Mouse (Mus musculus) heart, postnatal 0 days (tissue): ENCODE measurements around the gene Gnpnat1. TPM values are rescaled to one million over a fixed set of nuclear protein-coding genes. Genes with fewer than 3 reads are reported as not detected.

ENCODE experiments used
- ATAC-seq: fragments of 200-750 bp; cut with Nextera tagmentation; 2 replicates; pipeline ENCODE4 v1.8.0; 2017; ENCODE audit warnings: low read depth, moderate number of reproducible peaks, moderate library complexity; ENCODE audit not compliant: insufficient read depth
- DNase-seq: peaks from one replicate; pipeline ENCODE4 v3.0.0-alpha.2; 2016; ENCODE audit warnings: low spot score
- H3K27ac ChIP-seq: fragments of 300-500 bp; sonication (generic); 2 replicates; pipeline ENCODE4 v1.5.1; 2014; ENCODE audit warnings: low read depth, mild to moderate bottlenecking
- H3K27me3 ChIP-seq: fragments of 300-500 bp; sonication (generic); 2 replicates; pipeline ENCODE4 v1.6.1; 2014; ENCODE audit warnings: low read length, mixed read lengths; ENCODE audit not compliant: control insufficient read depth, insufficient read depth
- H3K36me3 ChIP-seq: fragments of 300-500 bp; sonication (generic); replicated peaks from 2 replicates; pipeline ENCODE4 v1.6.1; 2014; ENCODE audit warnings: low read length, mixed read lengths; ENCODE audit not compliant: control insufficient read depth, insufficient read depth
- H3K4me1 ChIP-seq: fragments of 300-500 bp; sonication (generic); 2 replicates; pipeline ENCODE4 v1.6.1; 2014; ENCODE audit warnings: antibody characterized with exemption; ENCODE audit not compliant: control insufficient read depth, insufficient read depth
- H3K4me2 ChIP-seq: fragments of 300-500 bp; sonication (generic); 2 replicates; pipeline ENCODE4 v1.6.1; 2014; ENCODE audit warnings: low read depth, mild to moderate bottlenecking, low read length, moderate library complexity
- H3K4me3 ChIP-seq: fragments of 300-500 bp; sonication (generic); 2 replicates; pipeline ENCODE4 v1.5.1; 2014; ENCODE audit warnings: low read depth, low read length
- H3K9ac ChIP-seq: fragments of 300-500 bp; sonication (generic); replicated peaks from 2 replicates; pipeline ENCODE4 v1.6.1; 2014; ENCODE audit warnings: low read depth, low read length, mixed read lengths
- H3K9me3 ChIP-seq: fragments of 300-500 bp; sonication (generic); replicated peaks from 2 replicates; pipeline ENCODE4 v1.6.1; 2016; ENCODE audit warnings: low read length; ENCODE audit not compliant: control insufficient read depth
- CTCF ChIP-seq: IDR thresholded peaks from 2 replicates; pipeline ENCODE4 v1.5.1; 2016; ENCODE audit warnings: antibody characterized with exemption, control low read depth, low read depth
- EP300 ChIP-seq: IDR thresholded peaks from 2 replicates; pipeline ENCODE4 v1.6.1; 2016; ENCODE audit warnings: antibody characterized with exemption, low read depth
- WGBS: fragments of 180-500 bp; shearing (Covaris S2); extraction: QIAGEN DNeasy Blood & Tissue Kit; methylation state at CpG from one replicate; pipeline ENCODE4 v1.1.7; 2014; 5-methylcytosine and 5-hydroxymethylcytosine counted together
- polyA plus RNA-seq: library from polyadenylated mRNA; unstranded; fragments of >200 nt; fragmentation: Nextera tagmentation; extraction: Ambion mirVana; gene quantifications from 2 replicates; pipeline ENCODE4 v1.2.1, GENCODE M21; 2015
- total RNA-seq: library from RNA; depleted of rRNA; stranded (reverse); fragments of >200 nt; gene quantifications from 2 replicates; pipeline ENCODE4 v1.2.3, GENCODE M21; 2014; ENCODE audit warnings: low replicate concordance

Gnpnat1 gene
- total and polyA plus RNA-seq, 2 experiments from 2014 or later, result 5.3 to 18.6 TPM

- Histone ChIP-seq H3K9ac (peak overlapping the region; percentile 91), H3K27me3 (no peaks in the 10 kb centered on the region), H3K4me1 (peaks cover 14% of the 10 kb centered on the region), H3K4me3 (peak overlapping the region; percentile 87), H3K36me3 (no peaks in the 10 kb centered on the region), H3K4me2 (peak overlapping the region; percentile 92), H3K9me3 (no peaks in the 10 kb centered on the region), H3K27ac (peak overlapping the region; percentile 86)
- ATAC-seq, result peak; percentile 34
- TF ChIP-seq EP300, result no peak
- TF ChIP-seq CTCF, result no peak
- DNase-seq, result peak; percentile 29
- WGBS, result 3% methylated on average over 3 of the region's 3 CpGs
Measured at GRCm38 (mm10) chr14:45389194-45389593, 15.5 kb downstream of the Gnpnat1 start.

GRCm38 (mm10) chr14:45388345-45389181, 16.1 kb downstream of the Gnpnat1 start:
- under 1% methylated on average over 70 of the region's 71 CpGs for WGBS

GRCm38 (mm10) chr14:45387480-45387879, 17.2 kb downstream of the Gnpnat1 start:
- WGBS, result 28% methylated on average over 2 of the region's 2 CpGs
- Histone ChIP-seq H3K36me3 (no peaks in the 10 kb centered on the region; the same call in none of the 2 replicates), H3K4me1 (peaks cover 14% of the 10 kb centered on the region), H3K9ac (no peak overlapping the region), H3K27ac (peak overlapping the region; percentile 86; the same call in 1 of the 2 replicates), H3K4me2 (peak overlapping the region; percentile 92), H3K27me3 (no peaks in the 10 kb centered on the region), H3K4me3 (peak overlapping the region; percentile 87), H3K9me3 (no peaks in the 10 kb centered on the region)
- TF ChIP-seq CTCF (no peak), EP300 (no peak)
- no peak for DNase-seq
- ATAC-seq, result no peak

More at GRCm38 (mm10) chr14:45388345-45389181, 16.1 kb downstream of the Gnpnat1 start:
- Histone ChIP-seq H3K4me3 (peak overlapping the region; percentile 87), H3K27ac (peak overlapping the region; percentile 86), H3K36me3 (no peaks in the 10 kb centered on the region), H3K27me3 (no peaks in the 10 kb centered on the region), H3K9me3 (no peaks in the 10 kb centered on the region), H3K9ac (peak overlapping the region; percentile 91), H3K4me1 (peaks cover 14% of the 10 kb centered on the region), H3K4me2 (peak overlapping the region; percentile 92)
- DNase-seq (peak; percentile 84), ATAC-seq (peak; percentile 98)
- TF ChIP-seq EP300 (no peak), CTCF (no peak)

- no peaks in the 10 kb centered on the region for H3K27me3 ChIP-seq
- WGBS, result 89% methylated on average over 2 of the region's 2 CpGs
- no peak overlapping the region for H3K27ac ChIP-seq
- H3K4me2 ChIP-seq, result no peak overlapping the region
- ATAC-seq (no peak), DNase-seq (no peak)
- H3K9ac ChIP-seq, result no peak overlapping the region
- H3K36me3 ChIP-seq, result peaks cover 14% of the 10 kb centered on the region
- no peak overlapping the region for H3K4me3 ChIP-seq
- TF ChIP-seq EP300 (no peak), CTCF (no peak)
- no peaks in the 10 kb centered on the region for H3K9me3 ChIP-seq
- H3K4me1 ChIP-seq, result peaks cover 14% of the 10 kb centered on the region
Measured at GRCm38 (mm10) chr14:45385596-45385995, 19.1 kb downstream of the Gnpnat1 start.

GRCm38 (mm10) chr14:45382912-45383311, 21.8 kb downstream of the Gnpnat1 start:
- no peak; the same call in 1 of the 2 replicates for TF ChIP-seq CTCF
- TF ChIP-seq EP300, result no peak
- DNase-seq, result no peak
- Histone ChIP-seq H3K27ac (no peak overlapping the region), H3K9ac (no peak overlapping the region), H3K9me3 (no peaks in the 10 kb centered on the region), H3K4me2 (no peak overlapping the region), H3K4me1 (peaks cover 8% of the 10 kb centered on the region), H3K36me3 (peaks cover 36% of the 10 kb centered on the region), H3K4me3 (no peak overlapping the region), H3K27me3 (no peaks in the 10 kb centered on the region)
- no peak for ATAC-seq
- WGBS, result 79% methylated on average over 4 of the region's 4 CpGs
